Mouse (Mus musculus) telencephalon, adult 2 months (tissue): ENCODE data around the gene Cpne5.
"Not testable (repeated sequence)": the region's sequence is repeated elsewhere in the genome, so short reads cannot be mapped to it uniquely, and the experiment has no call there.

Source experiments
- DNase-seq: peaks from one replicate; pipeline ENCODE4 v3.0.0-alpha.2; 2011; ENCODE audit warnings: low read depth, low spot score

The Cpne5 gene

DNA sequence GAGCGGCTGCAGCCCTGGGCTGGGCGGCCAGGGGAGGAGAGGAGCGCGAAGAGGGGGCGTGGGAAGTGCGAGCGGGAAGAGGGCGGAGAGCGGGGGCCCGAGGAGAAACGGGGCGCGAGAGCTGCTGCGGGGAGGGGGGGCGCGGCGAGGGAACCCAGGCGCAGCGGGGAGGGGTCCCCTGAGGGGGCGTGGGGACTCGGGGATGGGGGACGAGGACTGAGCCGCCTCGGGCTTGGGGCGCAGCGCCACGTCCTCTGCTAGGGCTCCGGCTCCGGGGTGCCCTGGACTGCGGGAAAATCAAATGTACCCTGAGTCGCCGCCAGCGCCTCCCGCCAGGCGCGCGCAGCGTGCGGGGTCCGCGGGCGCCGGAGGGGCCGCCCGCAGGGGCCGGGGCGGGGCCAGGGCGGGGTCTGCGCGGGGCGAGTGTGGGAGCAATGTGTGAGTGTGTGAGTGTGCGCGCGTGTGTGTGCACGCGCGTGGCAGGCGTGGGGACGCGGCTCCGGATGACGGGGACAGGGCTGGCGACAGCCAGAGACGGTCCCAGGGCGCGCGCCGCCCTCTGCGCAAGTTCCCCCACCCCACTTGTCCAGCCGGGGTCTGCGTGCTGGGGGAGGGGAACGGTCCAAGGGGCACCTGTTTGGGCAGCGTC is at the start of gene Cpne5:
TSS of gene Cpne5 (minus strand) at position 396 of the 649 bp plus-strand sequence.
- DNase-seq: no peak

DNA sequence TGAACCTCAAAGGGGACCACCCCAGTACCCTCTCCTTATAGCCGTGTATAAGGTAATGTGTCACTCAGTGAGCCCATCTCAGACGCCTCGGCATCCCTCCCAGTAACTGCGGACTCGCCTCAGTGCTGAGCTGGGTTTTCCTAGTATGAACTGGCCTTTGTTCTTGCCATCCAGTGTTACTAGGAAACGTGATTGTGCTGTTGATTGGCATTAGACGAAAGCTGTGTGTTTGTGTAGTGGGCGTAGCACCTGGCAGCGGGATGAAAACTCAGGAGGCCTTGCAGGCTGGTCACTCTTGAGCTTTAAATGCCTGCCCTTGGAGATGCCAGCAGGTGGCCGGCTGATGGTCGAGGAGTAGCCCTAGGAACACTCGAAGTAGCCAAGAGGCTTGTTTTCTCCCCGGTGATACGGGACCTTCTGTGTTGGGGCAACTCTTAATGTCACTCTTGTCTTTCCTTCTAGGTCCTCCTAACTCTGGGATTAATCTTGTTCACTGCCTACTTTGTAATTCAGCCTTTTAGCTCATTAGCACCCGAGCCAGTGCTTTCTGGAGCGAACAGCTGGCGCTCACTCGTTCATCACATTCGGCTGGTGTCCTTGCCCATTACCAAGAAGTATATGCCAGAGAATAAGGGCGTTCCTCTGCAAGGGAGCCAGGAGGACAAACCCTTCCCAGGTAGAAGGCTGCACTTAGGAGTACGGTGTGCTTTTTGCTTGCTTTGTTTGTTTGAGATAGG is 44.4 kb upstream of the Cpne5 start:
- no peak for DNase-seq

- no peak for DNase-seq
Measured at GRCm38 (mm10) chr17:29281541-29281940, 43.6 kb upstream of the Cpne5 start.

- DNase-seq: no peak
Measured at GRCm38 (mm10) chr17:29280422-29280821, 42.5 kb upstream of the Cpne5 start.

DNA sequence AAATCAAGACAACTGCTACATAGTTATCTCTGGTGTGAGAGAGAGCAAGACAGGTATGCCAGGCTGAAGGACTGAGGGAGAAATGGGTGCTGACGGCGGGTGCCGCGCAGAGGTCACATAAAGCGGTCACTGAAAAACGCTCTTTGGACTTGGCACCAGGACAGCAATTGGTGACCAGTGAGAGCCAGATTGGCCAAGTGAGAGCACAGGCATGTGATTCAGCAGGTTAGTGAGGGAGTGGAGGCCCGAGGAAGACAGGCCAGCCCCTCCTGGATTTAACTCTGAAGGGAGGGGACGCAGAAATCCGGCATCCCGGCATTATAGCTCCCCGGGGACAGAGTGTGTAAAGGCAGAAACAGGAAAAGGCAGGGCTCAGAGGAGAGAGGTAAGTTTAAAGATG is 35.9 kb upstream of the Cpne5 start:
- DNase-seq: no peak

DNA sequence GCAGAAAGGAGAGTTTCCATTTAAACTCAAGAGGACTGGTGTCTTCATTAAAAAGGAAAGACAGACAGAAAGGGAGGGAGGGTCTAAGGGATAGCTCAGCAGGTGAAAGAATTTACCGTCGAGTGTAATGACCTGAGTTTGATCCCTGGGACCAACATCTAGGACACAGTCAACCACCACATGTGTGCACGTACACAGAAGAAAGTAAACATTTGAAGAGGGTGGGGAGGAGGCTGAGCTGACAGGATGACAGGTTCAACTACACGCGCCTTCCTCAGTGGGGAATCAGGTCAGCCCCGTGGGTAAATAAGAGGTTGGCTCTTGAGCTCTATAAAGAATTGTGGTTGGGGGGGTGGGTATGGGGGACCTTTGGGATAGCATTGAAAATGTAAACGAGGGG is 35.2 kb upstream of the Cpne5 start:
- no peak for DNase-seq

- no peak for DNase-seq
Measured at GRCm38 (mm10) chr17:29270148-29270698, 32.3 kb upstream of the Cpne5 start.

DNA sequence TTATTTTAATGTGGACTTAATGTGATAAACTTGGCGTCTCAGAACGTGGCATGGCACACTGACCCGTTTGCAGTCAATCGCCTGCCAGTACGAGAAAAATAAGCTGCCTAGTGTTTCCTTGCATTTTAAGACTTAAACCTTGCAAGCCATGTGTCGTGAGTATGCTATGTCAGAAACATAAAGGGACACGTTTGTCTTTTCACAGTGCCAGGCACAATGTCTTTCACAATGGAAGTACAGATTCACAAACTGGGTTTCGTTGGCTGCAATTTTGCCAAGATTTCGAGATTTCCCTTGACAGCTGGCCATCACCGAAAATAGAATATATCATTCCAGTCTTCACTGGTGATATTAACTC is 31.4 kb upstream of the Cpne5 start:
- DNase-seq: no peak

DNA sequence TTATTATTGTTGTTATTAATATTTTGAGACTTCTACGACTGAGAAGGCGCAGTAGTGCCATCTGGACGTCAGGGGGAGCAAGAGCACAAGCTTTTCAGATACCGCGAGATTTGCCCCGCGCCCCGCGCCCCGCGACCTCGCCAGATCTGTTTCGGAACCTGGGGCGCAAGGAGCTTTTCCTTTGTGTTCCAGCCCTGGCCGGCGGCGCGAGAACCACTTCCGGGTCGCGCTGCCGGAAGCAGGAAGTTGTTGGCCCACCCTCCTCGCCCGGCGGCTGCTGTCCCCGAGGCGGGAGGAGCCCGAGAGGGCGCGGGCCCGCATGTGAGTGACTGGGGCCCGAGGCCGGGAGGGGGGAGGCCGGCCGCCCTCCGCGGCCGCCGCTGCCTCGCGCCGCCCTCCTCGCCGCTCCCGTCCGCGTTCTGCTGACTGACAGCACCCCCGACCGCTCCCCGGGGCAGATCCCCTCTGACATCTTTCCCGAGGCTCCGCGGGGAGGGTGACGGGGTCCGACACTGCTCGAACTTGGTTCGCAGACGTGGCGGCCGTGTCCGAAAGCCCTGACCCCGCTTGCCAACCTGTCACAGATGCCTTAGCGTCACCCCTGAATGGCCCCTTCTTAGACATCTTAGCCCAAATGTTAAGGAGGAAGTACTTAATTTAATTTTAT is 30.8 kb upstream of the Cpne5 start, which contains the start of gene BC004004:
TSS of gene BC004004 (plus strand) at position 107 of the 667 bp plus-strand sequence.
- DNase-seq: peak; percentile 90

- DNase-seq: no peak
Measured at GRCm38 (mm10) chr17:29267931-29268681, 30.1 kb upstream of the Cpne5 start.

- DNase-seq: not testable (repeated sequence)
Measured at GRCm38 (mm10) chr17:29267040-29267439, 29.1 kb upstream of the Cpne5 start.

- DNase-seq: no peak
Measured at GRCm38 (mm10) chr17:29264760-29265159, 26.8 kb upstream of the Cpne5 start.

- peak; percentile 64 for DNase-seq
Measured at GRCm38 (mm10) chr17:29263840-29264633, 26.1 kb upstream of the Cpne5 start, which contains the start of gene Ppil1. Ppil1 (minus strand) TSS chr17:29264186.

DNA sequence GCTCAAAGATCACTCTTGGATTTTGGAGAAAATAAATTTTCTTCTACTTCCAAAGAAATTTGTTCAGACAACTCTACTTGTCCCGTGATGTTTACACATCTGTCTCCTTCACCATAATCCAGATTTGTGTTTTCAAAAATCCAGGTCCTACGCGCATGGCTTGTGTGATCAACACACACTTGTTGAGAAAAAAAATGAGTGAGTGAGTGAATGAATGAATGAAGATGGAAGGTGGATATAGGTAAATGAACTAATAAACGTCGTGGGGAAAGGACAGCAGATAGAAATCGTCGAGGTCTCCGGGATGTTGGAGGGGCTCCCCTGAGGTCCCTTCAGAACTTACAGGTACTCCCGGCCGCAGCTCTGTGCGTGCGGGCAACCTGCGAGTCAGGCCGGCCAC is 25.4 kb upstream of the Cpne5 start:
- no peak for DNase-seq

DNA sequence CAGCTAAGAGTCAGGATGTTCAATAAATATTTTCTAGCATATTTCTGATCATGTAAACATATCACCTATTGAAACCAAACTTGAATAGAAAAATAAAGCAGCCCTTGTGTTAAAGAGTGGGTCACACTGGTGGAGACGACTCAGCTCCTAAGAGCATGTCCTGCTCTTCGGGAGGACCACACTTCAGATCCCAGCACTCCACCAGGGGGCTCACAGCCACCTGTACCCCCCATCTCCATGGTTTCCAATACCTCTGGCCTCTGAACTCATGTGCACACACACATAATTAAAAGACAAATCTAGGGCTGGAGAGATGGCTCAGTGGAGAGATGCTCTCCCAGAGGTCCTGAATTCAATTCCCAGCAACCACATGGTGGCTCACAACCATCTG is 24.3 kb upstream of the Cpne5 start:
- DNase-seq: no peak

DNA sequence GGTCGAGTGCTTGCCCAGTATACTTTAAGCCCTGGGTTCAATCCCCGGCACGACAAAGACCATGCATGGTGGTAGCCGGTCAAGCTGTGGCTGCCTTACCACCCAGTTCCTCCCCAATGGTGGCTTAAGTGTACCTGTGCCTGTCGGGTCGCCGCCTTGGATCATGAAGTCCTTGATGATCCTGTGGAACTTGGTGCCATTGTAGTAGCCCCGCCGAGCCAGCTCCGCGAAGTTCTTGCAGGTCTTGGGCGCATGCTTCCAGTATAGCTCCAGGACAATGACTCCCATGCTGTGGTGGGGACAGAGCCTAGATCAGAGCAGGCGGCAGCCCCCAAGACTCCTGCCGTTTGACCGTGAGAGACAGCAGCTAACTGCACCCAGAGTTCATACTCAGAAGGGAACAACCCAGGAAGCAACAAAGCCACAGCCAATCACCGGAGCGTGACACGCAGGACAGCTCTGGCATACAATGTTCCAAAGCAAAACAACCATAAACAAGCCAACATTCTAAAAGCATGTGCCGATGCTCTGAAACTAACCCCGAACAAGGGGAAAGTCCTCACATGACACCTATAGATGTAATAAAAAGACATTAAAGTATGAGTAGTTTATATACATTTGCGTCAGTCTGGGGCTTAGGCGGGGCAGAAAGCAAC is 23.8 kb upstream of the Cpne5 start:
- DNase-seq: no peak

GRCm38 (mm10) chr17:29260501-29260900 is 22.5 kb upstream of the Cpne5 start:
- no peak for DNase-seq

DNA sequence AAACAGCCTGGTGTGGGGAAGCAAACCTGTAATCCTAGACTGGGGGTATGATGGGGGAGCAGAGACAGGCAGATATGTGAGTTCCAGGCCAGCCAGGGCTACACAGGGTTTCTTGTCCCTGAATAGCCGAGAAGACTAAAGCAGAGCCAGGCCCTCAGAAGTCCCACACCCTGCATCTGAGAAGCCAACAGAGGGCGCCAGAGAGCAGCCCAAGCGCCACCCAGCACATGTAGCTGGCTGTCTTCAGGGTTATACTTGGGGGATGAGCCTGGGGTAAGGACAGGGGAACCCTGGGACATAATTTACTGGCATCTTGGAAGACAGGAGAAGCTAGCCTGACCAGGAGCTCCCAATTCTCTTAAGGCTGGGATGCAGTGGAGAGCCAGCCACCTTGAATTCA is 21.5 kb upstream of the Cpne5 start:
- DNase-seq: no peak

GRCm38 (mm10) chr17:29258921-29259320 is 21.0 kb upstream of the Cpne5 start:
- DNase-seq: no peak

GRCm38 (mm10) chr17:29258025-29258558 is 20.1 kb upstream of the Cpne5 start:
- DNase-seq: no peak
